Mouse (Mus musculus) limb, embryonic 14.5 days (tissue): ENCODE results near the gene Uqcrq. TPM values are rescaled to one million over a fixed set of nuclear protein-coding genes. Genes with fewer than 3 reads are reported as not detected.

Experiments used
- ATAC-seq: fragments of 200-750 bp; cut with Nextera tagmentation; 2 replicates; pipeline ENCODE4 v1.8.0; 2017; ENCODE audit warnings: low read depth, moderate number of reproducible peaks, moderate TSS enrichment; ENCODE audit not compliant: low FRiP score
- DNase-seq: peaks from one replicate; pipeline ENCODE4 v3.0.0-alpha.2; 2015; ENCODE audit warnings: low spot score
- H3K27ac ChIP-seq: fragments of 300-500 bp; sonication (generic); replicated peaks from 2 replicates; pipeline ENCODE4 v1.5.1; 2014; ENCODE audit warnings: low read depth, mild to moderate bottlenecking, low read length, moderate library complexity, mixed read lengths
- H3K27me3 ChIP-seq: fragments of 300-500 bp; sonication (generic); 2 replicates; pipeline ENCODE4 v1.6.1; 2014; ENCODE audit warnings: low read length, mixed read lengths; ENCODE audit not compliant: control insufficient read depth, insufficient read depth
- H3K36me3 ChIP-seq: fragments of 300-500 bp; sonication (generic); 2 replicates; pipeline ENCODE4 v1.6.1; 2014; ENCODE audit warnings: mild to moderate bottlenecking, low read length, moderate library complexity, mixed read lengths; ENCODE audit not compliant: control insufficient read depth, insufficient read depth
- H3K4me1 ChIP-seq: fragments of 300-500 bp; sonication (generic); 2 replicates; pipeline ENCODE4 v1.6.1; 2014; ENCODE audit warnings: antibody characterized with exemption, low read length, mixed read lengths; ENCODE audit not compliant: control insufficient read depth, insufficient read depth
- H3K4me2 ChIP-seq: fragments of 300-500 bp; sonication (generic); replicated peaks from 2 replicates; pipeline ENCODE4 v1.6.1; 2014; ENCODE audit warnings: low read depth, mild to moderate bottlenecking, low read length, moderate library complexity; ENCODE audit not compliant: severe bottlenecking
- H3K4me3 ChIP-seq: fragments of 300-500 bp; sonication (generic); replicated peaks from 2 replicates; pipeline ENCODE4 v1.5.1; 2014; ENCODE audit warnings: low read length
- H3K9ac ChIP-seq: fragments of 300-500 bp; sonication (generic); 2 replicates; pipeline ENCODE4 v1.6.1; 2014; ENCODE audit warnings: mild to moderate bottlenecking, low read depth, low read length, moderate library complexity; ENCODE audit not compliant: severe bottlenecking
- H3K9me3 ChIP-seq: fragments of 300-500 bp; sonication (generic); 2 replicates; pipeline ENCODE4 v1.6.1; 2016; ENCODE audit warnings: low read length; ENCODE audit not compliant: control insufficient read depth
- POLR2A ChIP-seq: fragments of 200-500 bp; IDR thresholded peaks from 2 replicates; pipeline ENCODE4 v1.8.0; 2012; ENCODE audit warnings: inconsistent platforms, mild to moderate bottlenecking, moderate library complexity, borderline replicate concordance; ENCODE audit not compliant: insufficient read depth, insufficient read length; ENCODE audit errors: extremely low read depth
- WGBS: fragments of 180-500 bp; shearing (Covaris S2); extraction: QIAGEN DNeasy Blood & Tissue Kit; methylation state at CpG from one replicate; pipeline ENCODE4 v1.1.7; 2014; 5-methylcytosine and 5-hydroxymethylcytosine counted together
- polyA plus RNA-seq, 2 experiments: library from polyadenylated mRNA; depleted of rRNA in 1 of 2; stranded (reverse) in 1 of 2; unstranded in 1 of 2; fragments of >200 nt; fragmentation: Nextera tagmentation in 1 of 2; extraction: Ambion mirVana in 1 of 2; gene quantifications; 2 replicates each; pipeline versions ENCODE4 v1.2.1 to v1.2.3; 2012 to 2014

Gene Uqcrq
- polyA plus RNA-seq, 2 experiments: 230 to 554 TPM

GRCm38 (mm10) chr11:53443861-53444260, 13.2 kb upstream of the Uqcrq start:
- Histone ChIP-seq H3K4me1 (no peaks in the 10 kb centered on the region), H3K27me3 (no peaks in the 10 kb centered on the region), H3K9me3 (no peaks in the 10 kb centered on the region), H3K4me3 (no peak overlapping the region), H3K36me3 (no peaks in the 10 kb centered on the region), H3K4me2 (no peak overlapping the region), H3K9ac (no peak overlapping the region), H3K27ac (no peak overlapping the region)
- TF ChIP-seq POLR2A: no peak
- no peak for ATAC-seq
- DNase-seq: no peak
- 34% methylated on average over 6 of the region's 6 CpGs for WGBS

GRCm38 (mm10) chr11:53441921-53442320, 11.3 kb upstream of the Uqcrq start:
- Histone ChIP-seq H3K36me3 (no peaks in the 10 kb centered on the region), H3K9me3 (no peaks in the 10 kb centered on the region), H3K9ac (no peak overlapping the region), H3K4me1 (no peaks in the 10 kb centered on the region), H3K4me2 (no peak overlapping the region), H3K27me3 (no peaks in the 10 kb centered on the region), H3K27ac (no peak overlapping the region), H3K4me3 (no peak overlapping the region)
- no peak for TF ChIP-seq POLR2A
- WGBS: 41% methylated on average over 12 of the region's 12 CpGs
- no peak for DNase-seq
- ATAC-seq: no peak

- ATAC-seq (no peak), DNase-seq (no peak)
- 82% methylated on average over 6 of the region's 6 CpGs for WGBS
- TF ChIP-seq POLR2A: no peak
- H3K9ac ChIP-seq: no peak overlapping the region
- H3K4me3 ChIP-seq: no peak overlapping the region
- no peak overlapping the region for H3K4me2 ChIP-seq
- no peaks in the 10 kb centered on the region for H3K27me3 ChIP-seq
- peaks cover 3% of the 10 kb centered on the region; the same call in 1 of the 2 replicates for H3K4me1 ChIP-seq
- H3K27ac ChIP-seq: no peak overlapping the region
- H3K9me3 ChIP-seq: no peaks in the 10 kb centered on the region
- no peaks in the 10 kb centered on the region for H3K36me3 ChIP-seq
Observed at GRCm38 (mm10) chr11:53436338-53436737, 5.7 kb upstream of the Uqcrq start.

- WGBS: 81% methylated on average over 8 of the region's 8 CpGs
- H3K27me3 ChIP-seq: no peaks in the 10 kb centered on the region
- no peak overlapping the region for H3K4me3 ChIP-seq
- no peak for TF ChIP-seq POLR2A
- H3K27ac ChIP-seq: no peak overlapping the region
- peaks cover 3% of the 10 kb centered on the region; the same call in 1 of the 2 replicates for H3K4me1 ChIP-seq
- no peak for ATAC-seq
- no peak overlapping the region for H3K9ac ChIP-seq
- no peaks in the 10 kb centered on the region for H3K36me3 ChIP-seq
- no peak overlapping the region for H3K4me2 ChIP-seq
- no peak for DNase-seq
- H3K9me3 ChIP-seq: no peaks in the 10 kb centered on the region
Observed at GRCm38 (mm10) chr11:53435504-53435903, 4.9 kb upstream of the Uqcrq start.

GRCm38 (mm10) chr11:53433057-53433456, 2.4 kb upstream of the Uqcrq start:
- DNase-seq: no peak
- peaks cover 9% of the 10 kb centered on the region for H3K4me1 ChIP-seq
- no peak overlapping the region for H3K27ac ChIP-seq
- ATAC-seq: no peak
- 64% methylated on average over 6 of the region's 6 CpGs for WGBS
- H3K27me3 ChIP-seq: no peaks in the 10 kb centered on the region
- H3K36me3 ChIP-seq: peaks cover 9% of the 10 kb centered on the region
- H3K4me3 ChIP-seq: no peak overlapping the region
- no peak for TF ChIP-seq POLR2A
- no peaks in the 10 kb centered on the region for H3K9me3 ChIP-seq
- no peak overlapping the region for H3K9ac ChIP-seq
- H3K4me2 ChIP-seq: no peak overlapping the region
